Comparison of ENCODE assay signal across 8 mouse cellular contexts in genomic region chr5:125395008-125395407, GRCm38 (mm10). TPM values are rescaled to one million over a fixed set of nuclear protein-coding genes. Genes with fewer than 3 reads are reported as not detected.
A peak's percentile ranks its signal among the peaks of the same experiment; 100 is the strongest.
DNase-seq lines count a peak whose midpoint lies in the region; ATAC-seq lines count a peak whose summit lies in the region.

No protein-coding gene starts in this region.

- no peak overlapping the region for H3K4me2 ChIP-seq in neural tube, embryonic 11.5 days (ENCODE audit: low read depth)
- peak overlapping the region; percentile 57 for H3K4me2 ChIP-seq in limb, embryonic 15.5 days
- H3K4me2 ChIP-seq in stomach, embryonic 16.5 days (ENCODE audit: low read depth, low read length) = peak overlapping the region; percentile 51

- no peak for ATAC-seq in neural tube, embryonic 11.5 days (ENCODE audit: insufficient read depth, low FRiP score, low TSS enrichment)
- no peak for ATAC-seq in limb, embryonic 15.5 days (ENCODE audit: insufficient number of reproducible peaks, low FRiP score, low TSS enrichment, low read depth)
- ATAC-seq in stomach, embryonic 16.5 days (ENCODE audit: insufficient read depth, low FRiP score) = no peak

- H3K4me3 ChIP-seq in neural tube, embryonic 11.5 days (ENCODE audit: low read depth, low read length) = no peak overlapping the region
- H3K4me3 ChIP-seq in limb, embryonic 15.5 days = no peak overlapping the region
- 0 out of 2 replicates have a peak overlapping the region, but pooled peaks have one; percentile 40 for H3K4me3 ChIP-seq in stomach, embryonic 16.5 days (replicated peaks; ENCODE audit: low read length)

- H3K27me3 ChIP-seq in neural tube, embryonic 11.5 days (ENCODE audit: control insufficient read depth, insufficient read depth, low read length) = no peaks in the 10 kb centered on the region
- H3K27me3 ChIP-seq in limb, embryonic 15.5 days = no peaks in the 10 kb centered on the region
- no peaks in the 10 kb centered on the region for H3K27me3 ChIP-seq in stomach, embryonic 16.5 days (ENCODE audit: control insufficient read depth, insufficient read depth, low read length)

- 64% methylated on average over 3 of the region's 3 CpGs for WGBS in neural tube, embryonic 11.5 days
- 42% methylated on average over 3 of the region's 3 CpGs for WGBS in limb, embryonic 15.5 days
- 23% methylated on average over 3 of the region's 3 CpGs for WGBS in stomach, embryonic 16.5 days

- peak overlapping the region; percentile 33; the same call in 1 of the 2 replicates for H3K9ac ChIP-seq in neural tube, embryonic 11.5 days (ENCODE audit: low read length)
- no peak overlapping the region for H3K9ac ChIP-seq in limb, embryonic 15.5 days
- H3K9ac ChIP-seq in stomach, embryonic 16.5 days (ENCODE audit: low read length) = peak overlapping the region; percentile 69

- H3K4me1 ChIP-seq in neural tube, embryonic 11.5 days (ENCODE audit: control insufficient read depth, insufficient read depth, low read length) = peaks cover 19% of the 10 kb centered on the region
- H3K4me1 ChIP-seq in limb, embryonic 15.5 days = peaks cover 27% of the 10 kb centered on the region
- peaks cover 24% of the 10 kb centered on the region for H3K4me1 ChIP-seq in stomach, embryonic 16.5 days (ENCODE audit: control insufficient read depth, insufficient read depth, low read length)

- no peaks in the 10 kb centered on the region for H3K36me3 ChIP-seq in neural tube, embryonic 11.5 days (ENCODE audit: control insufficient read depth, insufficient read depth, low read length)
- H3K36me3 ChIP-seq in limb, embryonic 15.5 days = no peaks in the 10 kb centered on the region
- H3K36me3 ChIP-seq in stomach, embryonic 16.5 days (ENCODE audit: control insufficient read depth, insufficient read depth, low read length) = no peaks in the 10 kb centered on the region

- DNase-seq in cerebellum, adult 11-12 months = peak; percentile 38
- DNase-seq in cerebellum, adult 8-10 months = no peak
- DNase-seq in neural tube, embryonic 11.5 days (ENCODE audit: low spot score) = no peak
- DNase-seq in neural tube, embryonic 10.5 days (ENCODE audit: extremely low spot score, low spot score) = no peak
- no peak for DNase-seq in adrenal gland, adult (ENCODE audit: inconsistent age in 2 of 2, low spot score in 1 of 2)
- no peak for DNase-seq in thymus, postnatal 36 days

- no peaks in the 10 kb centered on the region for H3K9me3 ChIP-seq in neural tube, embryonic 11.5 days (ENCODE audit: control insufficient read depth, low read length)
- H3K9me3 ChIP-seq in limb, embryonic 15.5 days = no peaks in the 10 kb centered on the region
- H3K9me3 ChIP-seq in stomach, embryonic 16.5 days (replicated peaks; ENCODE audit: control insufficient read depth, low read length) = no peaks in the 10 kb centered on the region

- peak overlapping the region; percentile 97; the same call in 1 of the 2 replicates for H3K27ac ChIP-seq in neural tube, embryonic 11.5 days (ENCODE audit: low read depth, low read length)
- peak overlapping the region; percentile 97 for H3K27ac ChIP-seq in limb, embryonic 15.5 days
- peak overlapping the region; percentile 98 for H3K27ac ChIP-seq in stomach, embryonic 16.5 days (ENCODE audit: low read length)

RNA-seq across cellular contexts. Expression of gene Ubc, which starts 5.0 kb away (rescaled TPM):
- polyA plus RNA-seq in neural tube, embryonic 11.5 days (2014; fragmentation: Nextera tagmentation; extraction: Ambion mirVana) = 1,090 and 1,143 TPM in 2 replicates
- 1,133 and 1,236 TPM in 2 replicates for polyA plus RNA-seq in limb, embryonic 15.5 days (2015; fragmentation: Nextera tagmentation; extraction: Ambion mirVana)
- 1,047 and 1,111 TPM in 2 replicates for polyA plus RNA-seq in stomach, embryonic 16.5 days (2015; fragmentation: Nextera tagmentation; extraction: Ambion mirVana)

RNA-seq across cellular contexts. Expression of gene Gm10382, which starts 5.9 kb away (rescaled TPM):
- 0.46 TPM in 1 of 2 replicates, not detected in the other for polyA plus RNA-seq in neural tube, embryonic 11.5 days (2014; fragmentation: Nextera tagmentation; extraction: Ambion mirVana)
- 0.14 and 0.32 TPM in 2 replicates for polyA plus RNA-seq in limb, embryonic 15.5 days (2015; fragmentation: Nextera tagmentation; extraction: Ambion mirVana)
- polyA plus RNA-seq in stomach, embryonic 16.5 days (2015; fragmentation: Nextera tagmentation; extraction: Ambion mirVana) = 0.32 and 0.37 TPM in 2 replicates

RNA-seq across cellular contexts. Expression of gene Dhx37, which starts 38.9 kb away (rescaled TPM):
- polyA plus RNA-seq in neural tube, embryonic 11.5 days (2014; fragmentation: Nextera tagmentation; extraction: Ambion mirVana) = 11.1 and 13.4 TPM in 2 replicates
- polyA plus RNA-seq in limb, embryonic 15.5 days (2015; fragmentation: Nextera tagmentation; extraction: Ambion mirVana) = 9.0 and 9.2 TPM in 2 replicates
- polyA plus RNA-seq in stomach, embryonic 16.5 days (2015; fragmentation: Nextera tagmentation; extraction: Ambion mirVana) = 8.4 and 10.8 TPM in 2 replicates

RNA-seq across cellular contexts. Expression of gene Bri3bp, which starts 46.4 kb away (rescaled TPM):
- polyA plus RNA-seq in neural tube, embryonic 11.5 days (2014; fragmentation: Nextera tagmentation; extraction: Ambion mirVana) = 33.7 and 38.0 TPM in 2 replicates
- polyA plus RNA-seq in limb, embryonic 15.5 days (2015; fragmentation: Nextera tagmentation; extraction: Ambion mirVana) = 32.4 and 33.0 TPM in 2 replicates
- polyA plus RNA-seq in stomach, embryonic 16.5 days (2015; fragmentation: Nextera tagmentation; extraction: Ambion mirVana) = 27.7 and 31.8 TPM in 2 replicates

RNA-seq across cellular contexts. Expression of gene Scarb1, which starts 54.1 kb away (rescaled TPM):
- polyA plus RNA-seq in neural tube, embryonic 11.5 days (2014; fragmentation: Nextera tagmentation; extraction: Ambion mirVana) = 22.2 and 28.3 TPM in 2 replicates
- 57.2 and 65.1 TPM in 2 replicates for polyA plus RNA-seq in limb, embryonic 15.5 days (2015; fragmentation: Nextera tagmentation; extraction: Ambion mirVana)
- polyA plus RNA-seq in stomach, embryonic 16.5 days (2015; fragmentation: Nextera tagmentation; extraction: Ambion mirVana) = 60.6 and 61.4 TPM in 2 replicates
